Mouse (Mus musculus) heart, postnatal 14 days (tissue): ENCODE results near the gene Gm20388. TPM values are rescaled to one million over a fixed set of nuclear protein-coding genes. Genes with fewer than 3 reads are reported as not detected.

Source experiments
- DNase-seq, 2 experiments: peaks; one replicate each; pipeline ENCODE4 v3.0.0; 2021 to 2022
- intact Hi-C: fragments of 180-260 bp; cut with DNase I; formaldehyde crosslinking; loops from one replicate; pipeline ENCODE4 v1.15.1; 2025
- total RNA-seq, 2 experiments: library from RNA; stranded (reverse); gene quantifications; 2 replicates each; pipeline ENCODE4 v1.2.3; 2021

The Gm20388 gene
- total RNA-seq, 2 experiments from 2014 or later, result 0.24 TPM; not detected in 1

DNA sequence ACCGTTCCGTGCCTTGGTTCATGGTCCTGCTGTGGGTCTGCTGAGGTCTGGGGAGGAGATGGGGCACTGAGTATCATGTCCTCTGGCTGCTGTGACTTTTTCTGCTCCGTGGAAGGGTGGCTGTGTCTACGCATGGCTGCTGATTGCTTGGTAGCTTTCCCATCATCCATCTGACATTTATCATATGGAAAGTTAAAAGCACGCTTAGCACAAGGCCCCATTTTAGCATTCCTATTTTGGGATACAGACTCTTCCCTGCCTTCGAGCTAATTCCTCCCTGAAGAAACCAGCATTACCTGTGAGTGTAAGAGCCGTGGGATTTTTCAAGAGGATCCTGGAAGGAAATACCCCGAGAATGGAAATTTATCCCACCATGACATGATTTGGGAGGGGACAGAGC lies 3906.3 kb downstream of the Gm20388 start:
- intact Hi-C loops, result no loop called here
- no peak for DNase-seq

DNA sequence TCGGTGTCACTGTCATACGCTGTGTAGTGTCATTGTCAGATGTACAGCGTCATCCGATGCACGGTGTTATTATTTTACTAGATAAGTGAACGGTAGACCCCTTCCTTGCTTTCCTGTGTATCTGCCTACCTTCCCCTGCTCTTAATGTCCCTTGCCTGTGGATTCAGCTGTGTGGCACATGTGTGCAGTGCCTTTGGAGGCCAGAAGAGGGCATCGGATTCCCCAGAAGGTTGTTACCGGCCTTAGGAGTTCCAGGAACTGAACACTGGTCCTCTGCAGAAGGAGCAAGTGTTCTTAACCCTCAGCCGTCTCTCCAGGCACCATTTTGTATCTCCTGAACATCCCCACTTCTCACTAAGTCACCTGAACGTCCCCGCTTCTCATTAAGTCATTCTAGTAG lies 3907.1 kb downstream of the Gm20388 start:
- no peak for DNase-seq
- intact Hi-C loops, result no loop called here

DNA sequence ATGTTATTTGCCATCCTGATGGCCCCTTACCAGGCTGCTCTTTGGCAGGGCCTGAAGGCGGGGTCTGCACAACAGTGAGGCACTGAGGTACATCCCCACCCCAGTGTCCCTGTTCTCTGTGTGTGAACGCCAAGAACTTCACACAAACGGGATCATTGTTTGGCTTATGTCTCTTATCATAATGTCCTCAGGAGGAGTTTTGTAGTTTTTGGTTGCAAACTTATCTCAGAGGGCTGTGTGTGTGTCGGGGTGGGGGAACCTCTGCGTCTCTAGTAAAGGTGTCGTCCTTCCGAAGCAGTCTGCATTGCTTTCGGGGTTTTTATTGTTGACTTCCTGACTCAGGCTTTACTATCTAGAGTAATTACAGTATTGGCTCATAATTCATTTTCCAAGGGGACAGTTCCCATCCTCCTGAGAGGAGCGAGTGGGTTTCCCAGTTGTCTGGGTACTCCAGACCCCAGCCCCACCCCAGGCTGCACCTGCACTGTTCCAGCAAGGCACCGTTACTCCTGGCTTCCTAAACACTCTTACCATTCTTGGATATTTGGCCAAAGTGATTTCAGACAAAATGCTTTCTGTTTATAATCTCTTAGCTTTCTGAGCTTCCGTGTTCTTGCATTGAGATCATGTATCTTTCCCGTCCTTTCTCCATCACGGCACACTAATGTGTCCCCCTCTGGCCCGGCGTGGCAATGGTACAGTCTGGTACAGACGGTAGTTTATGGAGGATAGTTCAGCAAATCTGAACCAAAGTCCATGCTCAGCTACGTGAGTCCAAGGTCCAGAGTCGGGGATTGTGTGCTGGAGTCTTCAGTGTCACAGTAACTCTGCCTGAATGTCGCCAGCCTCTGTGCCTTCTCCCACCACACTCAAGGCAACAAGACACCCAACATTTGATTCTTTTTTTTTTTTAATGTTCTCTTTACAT lies 3909.3 kb downstream of the Gm20388 start:
- no peak for DNase-seq
- intact Hi-C loops, result no loop called here

DNA sequence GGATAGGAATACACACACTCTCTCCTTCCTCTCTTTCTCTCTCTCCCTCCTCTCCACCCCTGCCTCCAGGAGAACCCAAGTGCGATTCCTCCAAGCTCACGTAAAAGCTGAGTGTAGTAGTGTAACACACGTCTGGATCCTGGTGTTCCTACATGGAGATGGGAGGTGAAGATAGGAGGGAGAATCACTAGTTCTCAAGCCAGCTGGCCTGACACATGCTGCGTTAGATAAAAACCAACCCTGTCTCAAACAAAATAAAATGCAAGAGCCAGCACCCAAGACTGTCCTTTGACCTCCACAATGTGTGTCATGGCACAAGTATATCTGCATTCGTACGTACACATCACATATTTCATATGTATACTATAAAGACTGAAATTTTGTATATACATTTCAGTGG lies 3910.1 kb downstream of the Gm20388 start:
- intact Hi-C loops, result no loop called here
- no peak for DNase-seq

DNA sequence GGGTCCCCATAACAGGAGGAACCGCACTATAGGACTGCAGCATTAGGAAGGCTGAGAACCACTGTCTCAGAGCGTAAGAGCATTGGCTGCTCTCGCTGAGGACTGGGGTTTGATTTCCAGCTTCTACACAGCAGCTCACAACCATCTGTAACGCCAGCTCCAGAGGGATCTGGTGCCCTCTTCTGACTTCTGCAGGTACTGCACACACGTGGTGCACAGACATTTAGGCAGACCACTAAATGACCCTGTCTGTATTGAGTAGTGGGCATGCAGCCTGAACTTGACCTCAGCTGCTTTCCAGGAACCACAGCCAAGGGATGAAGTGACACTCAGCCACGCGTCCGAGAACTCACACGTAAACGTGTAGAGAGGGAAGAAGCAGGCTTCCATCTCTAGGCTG lies 3912.5 kb downstream of the Gm20388 start:
- intact Hi-C loops, result no loop called here
- no peak for DNase-seq

DNA sequence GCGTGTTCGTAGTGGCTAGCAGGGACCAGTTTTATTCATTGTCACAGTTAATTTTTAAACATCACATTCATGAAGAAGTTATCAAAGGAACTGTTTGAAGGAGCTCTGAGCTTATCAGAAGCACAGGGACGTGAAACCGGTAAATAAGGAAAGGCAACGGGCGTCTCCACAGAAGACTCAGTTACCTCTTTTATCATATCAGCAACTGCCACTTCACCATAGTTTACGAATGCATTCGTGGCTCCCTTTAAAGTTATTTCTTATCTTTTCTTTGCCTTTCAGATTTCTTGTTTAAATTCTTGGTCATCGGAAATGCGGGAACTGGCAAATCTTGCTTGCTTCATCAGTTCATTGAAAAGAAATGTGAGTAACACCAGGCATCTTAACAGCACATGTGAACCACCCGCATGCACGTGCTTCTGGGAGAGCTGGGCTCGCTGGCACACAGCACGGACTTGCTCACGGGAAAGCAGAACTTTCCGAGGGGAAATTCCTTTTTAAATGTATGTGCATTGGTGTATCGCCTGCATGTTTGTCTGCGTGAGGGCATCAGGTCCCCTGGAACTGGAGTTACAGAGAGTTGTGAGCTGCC lies 3913.0 kb downstream of the Gm20388 start:
- intact Hi-C loops, result no loop called here
- no peak for DNase-seq

DNA sequence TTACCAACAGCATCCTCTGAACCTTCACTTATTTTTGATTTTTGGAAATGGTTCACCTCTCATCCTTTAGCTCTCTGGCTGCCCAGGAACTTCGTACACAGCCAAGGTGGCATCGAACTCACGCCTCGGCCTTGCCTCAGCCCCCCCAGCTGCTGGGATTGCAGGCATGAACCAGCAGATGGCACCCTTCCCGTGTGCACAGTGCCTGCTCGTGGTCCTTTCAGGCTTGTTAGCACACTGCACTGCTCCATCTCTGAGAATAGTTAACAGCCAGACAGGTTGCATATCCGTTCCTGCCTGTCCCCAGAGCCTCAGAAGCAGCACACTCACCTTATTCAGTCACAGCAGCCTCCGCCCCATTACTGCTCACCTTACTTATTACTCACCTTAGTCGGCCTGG lies 3915.4 kb downstream of the Gm20388 start:
- no peak for DNase-seq
- intact Hi-C loops, result no loop called here

DNA sequence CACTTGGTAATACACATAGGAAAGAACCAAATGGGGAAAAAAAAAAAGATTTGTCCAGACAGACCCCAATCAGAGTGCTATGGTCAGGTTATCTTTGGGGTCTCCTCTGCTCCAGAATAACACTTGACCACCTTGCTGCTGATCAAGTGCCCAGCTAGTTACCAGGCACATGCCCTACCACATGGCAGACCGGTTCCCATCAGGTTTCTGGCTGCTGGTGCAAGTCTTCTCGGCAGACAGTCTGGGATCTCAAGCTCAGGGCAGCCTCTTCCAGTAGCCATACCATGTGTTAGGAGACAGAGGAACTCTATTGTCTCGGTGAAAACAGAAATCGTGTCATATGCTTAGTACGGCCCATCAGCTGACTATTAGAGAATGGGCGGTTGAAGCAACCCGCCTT lies 3916.1 kb downstream of the Gm20388 start:
- intact Hi-C loops, result no loop called here
- no peak for DNase-seq

DNA sequence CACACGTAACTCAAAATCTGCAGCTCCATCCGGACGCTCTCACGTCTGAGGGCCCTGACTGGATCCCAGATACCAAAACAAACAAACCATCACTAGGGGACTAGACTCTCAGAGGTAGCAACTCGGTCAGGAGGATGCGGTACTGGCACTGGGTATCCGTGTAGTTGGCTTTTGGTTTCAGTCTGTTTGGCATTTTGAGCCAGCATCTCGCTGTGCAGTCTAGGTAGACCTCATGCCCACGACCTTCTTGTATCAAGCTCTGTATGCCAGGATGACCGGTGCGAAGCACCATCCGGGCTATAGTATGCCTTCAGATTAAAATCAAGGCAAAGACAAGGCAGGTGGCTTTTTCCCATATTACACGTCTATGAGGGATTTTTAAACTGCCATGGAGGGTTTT lies 3916.9 kb downstream of the Gm20388 start:
- DNase-seq, result no peak
- intact Hi-C loops, result no loop called here

DNA sequence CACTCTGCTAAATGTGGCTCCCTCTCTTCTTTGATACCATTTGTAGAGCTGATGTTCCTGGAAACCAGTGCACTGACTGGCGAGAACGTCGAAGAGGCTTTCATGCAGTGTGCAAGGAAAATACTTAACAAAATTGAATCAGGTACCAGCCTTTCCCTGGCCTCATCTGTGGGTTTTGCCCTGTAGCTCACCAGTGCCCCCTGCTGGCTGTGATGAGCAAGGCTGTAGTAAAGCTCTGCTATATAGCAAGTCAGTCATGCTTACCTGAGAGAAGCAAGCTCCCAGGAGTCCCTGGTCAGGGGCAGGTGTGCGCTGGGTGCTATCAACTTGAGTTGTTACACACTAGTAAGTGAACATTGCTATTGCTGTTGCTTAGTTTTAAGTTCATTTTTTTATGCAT lies 3922.1 kb downstream of the Gm20388 start:
- intact Hi-C loops, result loop anchor here (1.0 kb wide), 1 partner anchor 42 kb away; no protein-coding TSS in a partner anchor
- peak; percentile 54 to 64 for DNase-seq

DNA sequence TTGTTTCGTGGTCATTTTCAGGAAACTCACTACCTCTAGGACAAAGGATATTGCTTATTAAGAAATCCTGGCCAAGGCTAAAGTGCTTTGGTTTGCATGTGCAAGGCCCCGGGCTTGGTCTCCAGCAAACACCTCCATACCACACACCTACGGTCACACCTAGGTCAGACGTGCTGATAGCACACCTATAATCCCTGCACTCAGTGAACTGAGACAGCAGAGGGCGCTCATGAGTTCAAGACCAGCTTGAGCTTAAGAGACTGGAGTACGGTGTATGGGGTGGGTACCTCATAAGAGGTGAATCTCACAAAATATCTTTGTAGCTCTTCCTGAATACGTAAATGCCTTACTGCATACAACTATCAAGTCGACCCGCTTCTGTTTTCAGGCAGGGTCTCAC lies 3924.8 kb downstream of the Gm20388 start:
- intact Hi-C loops, result loop anchor here (2.0 kb wide), 1 partner anchor 23 kb away; no protein-coding TSS in a partner anchor
- peak; percentile 57 to 62 for DNase-seq

DNA sequence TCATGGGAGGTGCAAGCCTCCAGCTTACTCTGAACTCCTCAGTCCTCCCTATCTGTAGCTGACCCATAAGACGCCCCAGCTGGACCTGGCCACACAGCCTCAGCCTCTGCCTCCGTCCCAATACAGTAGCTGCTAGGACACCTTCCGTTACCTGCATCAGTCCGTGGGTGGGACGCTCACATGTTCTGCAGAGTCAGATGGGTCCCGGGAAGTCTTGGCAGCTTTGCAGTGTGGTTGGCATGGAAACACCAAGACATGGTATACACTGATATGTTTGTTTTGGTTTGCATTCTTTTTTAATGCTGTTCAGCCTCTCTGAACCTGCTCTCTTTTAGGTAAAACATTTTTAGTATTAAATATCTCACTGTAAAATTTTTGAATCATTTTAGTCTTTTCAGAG lies 3925.7 kb downstream of the Gm20388 start:
- DNase-seq, result no peak
- intact Hi-C loops, result no loop called here

DNA sequence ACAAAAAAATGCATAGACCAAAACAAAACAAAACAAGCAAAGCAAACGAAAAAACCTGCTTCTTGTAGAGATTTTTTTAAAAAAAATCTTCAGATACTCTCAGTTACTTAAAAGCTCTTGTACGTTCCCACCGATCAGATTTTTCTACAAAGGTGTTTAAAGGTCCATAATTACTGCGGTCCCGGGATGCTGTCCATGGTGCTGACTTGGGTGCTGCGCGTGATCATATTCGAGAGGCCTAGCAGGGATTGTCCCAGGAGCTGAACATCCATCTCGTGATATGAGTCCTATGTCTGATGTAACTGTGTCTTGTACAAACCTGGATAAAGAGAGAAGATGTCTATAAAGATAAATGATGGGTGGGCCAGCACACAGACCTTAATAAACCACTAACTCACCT lies 3927.9 kb downstream of the Gm20388 start:
- peak; percentile 9 to 39 for DNase-seq
- intact Hi-C loops, result no loop called here

DNA sequence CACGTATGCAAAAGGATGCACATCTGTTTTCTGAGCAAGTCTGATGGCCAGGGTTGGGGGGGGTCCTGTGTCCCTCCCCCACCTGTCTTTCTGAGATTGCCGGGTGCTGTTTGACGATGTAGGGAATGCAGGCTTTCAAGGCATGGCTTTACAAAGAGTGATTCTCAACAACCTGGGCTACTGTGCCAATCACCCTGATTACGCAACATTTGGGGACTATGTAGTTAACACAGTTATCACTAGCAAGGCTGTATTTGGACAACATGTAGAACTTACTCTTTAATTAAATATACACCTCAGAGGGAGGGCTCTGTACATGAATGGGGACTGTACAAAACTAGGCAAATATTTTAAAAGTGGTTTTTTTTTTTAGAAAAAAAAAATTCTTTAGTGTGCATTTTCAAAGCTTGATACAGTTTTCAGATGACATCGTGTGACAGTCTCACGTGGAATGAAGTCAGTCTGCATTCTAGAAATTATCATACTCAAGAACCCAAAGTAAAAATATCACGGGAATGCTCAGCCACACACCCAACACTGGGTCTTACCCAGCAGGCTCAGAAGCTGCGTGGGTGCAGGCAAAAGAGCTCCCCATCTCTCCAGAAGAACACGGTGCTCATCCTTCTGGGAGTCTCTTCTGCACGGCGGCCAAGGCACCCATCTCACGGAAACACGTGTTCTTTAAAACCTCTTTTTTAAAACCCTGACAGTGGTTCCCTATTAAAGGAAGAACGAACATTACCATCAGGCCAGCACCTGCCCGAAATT lies 3930.1 kb downstream of the Gm20388 start:
- DNase-seq, result no peak
- intact Hi-C loops, result no loop called here

DNA sequence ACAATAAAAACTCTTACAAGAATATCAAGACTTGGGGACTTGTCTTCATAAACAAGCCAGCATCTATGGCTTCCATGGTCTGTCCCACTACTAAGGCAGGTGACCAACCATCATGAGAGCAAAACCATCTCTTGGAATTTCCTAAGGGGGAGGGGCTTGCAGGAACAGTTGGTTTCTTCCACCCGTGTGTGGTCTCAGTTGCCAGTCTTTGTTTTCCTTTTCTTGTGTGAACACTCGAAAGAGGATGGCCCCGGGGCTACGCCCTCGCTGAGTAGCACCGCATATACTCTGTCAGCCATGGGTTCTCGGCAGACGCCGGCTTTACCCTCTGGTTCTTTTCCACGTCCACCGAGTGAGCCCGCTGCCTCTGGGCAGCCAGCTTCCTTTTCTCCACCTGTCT lies 3931.4 kb downstream of the Gm20388 start:
- intact Hi-C loops, result no loop called here
- no peak for DNase-seq

DNA sequence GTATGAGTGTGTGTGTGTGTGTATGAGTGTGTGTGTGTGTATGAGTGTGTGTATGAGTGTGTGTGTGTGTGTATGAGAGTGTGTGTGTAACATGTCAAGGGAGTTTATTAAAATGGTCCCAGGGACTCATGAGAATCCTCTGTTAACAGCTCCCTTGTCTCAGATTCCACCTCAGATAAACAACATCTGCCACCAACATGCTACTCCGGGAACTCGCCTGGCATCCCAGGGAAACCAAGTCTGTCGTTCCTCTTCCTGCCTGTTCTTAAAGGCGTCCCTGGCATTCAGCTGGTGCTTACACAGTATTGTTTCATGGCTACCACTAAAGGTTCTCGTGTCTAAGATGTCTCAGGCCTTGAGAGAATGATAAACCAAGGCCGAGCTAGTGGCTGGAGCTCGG lies 3933.7 kb downstream of the Gm20388 start:
- intact Hi-C loops, result no loop called here
- no peak for DNase-seq

DNA sequence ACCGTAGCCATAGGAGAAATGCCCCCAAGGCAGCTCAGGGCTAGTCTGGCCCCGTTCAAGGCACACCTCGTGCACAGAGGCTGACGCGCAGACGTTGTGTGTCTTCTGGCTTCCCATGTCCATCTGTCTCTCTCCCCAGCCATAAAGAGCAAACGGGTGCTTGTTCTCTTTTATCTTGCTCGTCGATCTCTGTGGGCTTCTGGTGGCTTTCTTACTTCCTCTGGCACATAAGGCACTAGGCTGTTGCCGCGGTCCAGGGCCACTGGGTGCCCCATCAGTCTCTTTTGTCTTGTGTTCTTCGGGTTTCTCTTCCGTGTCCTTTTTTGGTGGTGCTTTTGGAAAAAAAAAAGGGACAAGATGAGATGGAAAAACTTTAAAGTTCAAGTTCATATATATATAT lies 3934.5 kb downstream of the Gm20388 start:
- intact Hi-C loops, result no loop called here

DNA sequence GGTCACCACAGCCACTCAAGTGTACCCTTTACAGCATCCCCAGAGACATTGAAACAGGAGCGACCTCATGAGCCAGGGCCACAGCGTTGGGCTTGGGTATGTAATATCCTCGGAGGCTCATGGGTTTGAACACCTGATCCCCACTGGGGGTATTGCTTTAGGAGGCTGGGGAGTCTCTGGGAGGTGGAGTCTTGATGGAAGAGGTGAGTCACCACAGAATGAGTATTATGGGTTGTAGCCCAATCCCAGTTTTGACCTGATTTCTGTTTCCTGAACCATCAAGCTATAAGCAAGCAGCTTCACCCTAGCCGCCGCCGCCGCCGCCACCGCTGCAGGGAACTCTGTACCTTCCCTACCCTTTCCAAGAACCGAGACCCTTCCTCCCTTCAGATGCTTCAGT lies 3935.3 kb downstream of the Gm20388 start:
- intact Hi-C loops, result no loop called here
- DNase-seq, result no peak

More for the DNA sequence above, 3934.5 kb downstream of the Gm20388 start:
- no peak for DNase-seq

DNA sequence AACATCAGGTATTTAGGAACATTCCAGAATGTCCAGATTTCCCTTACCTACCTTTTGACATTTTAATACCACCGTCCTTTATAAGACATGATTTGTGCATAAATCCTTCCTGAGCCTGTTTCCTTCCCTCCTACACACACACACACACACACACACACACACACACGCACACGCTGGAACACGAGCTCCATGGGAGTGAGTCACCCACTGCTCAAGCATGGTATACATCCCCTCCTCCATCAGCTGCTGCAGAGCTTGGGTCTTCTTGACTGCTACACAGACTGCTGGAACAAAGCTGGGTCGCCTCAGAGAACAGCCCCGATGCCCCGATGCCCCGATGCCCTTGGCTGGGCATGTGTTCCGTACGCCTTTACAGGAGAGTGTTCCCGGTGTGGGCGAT lies 3935.9 kb downstream of the Gm20388 start:
- intact Hi-C loops, result no loop called here
- DNase-seq, result no peak

DNA sequence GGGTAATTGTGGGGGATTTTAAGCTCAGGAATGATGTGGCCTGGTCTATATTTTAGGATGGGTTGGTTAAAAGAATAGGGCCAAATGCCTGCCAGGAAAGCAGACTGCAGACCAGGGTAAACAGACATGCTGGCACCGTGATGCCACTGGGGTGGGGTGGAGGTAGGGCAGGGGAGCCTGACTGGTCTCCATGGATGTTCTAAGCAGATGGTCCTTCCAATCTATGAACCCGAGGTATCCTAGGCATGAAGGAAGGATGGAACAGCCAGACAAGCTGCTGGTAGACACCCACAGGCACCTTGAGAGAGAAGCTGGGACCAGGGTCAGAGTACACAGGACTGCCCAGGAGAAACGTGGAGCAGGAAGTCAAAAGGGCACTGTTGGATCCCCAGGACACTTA lies 3936.9 kb downstream of the Gm20388 start:
- intact Hi-C loops, result no loop called here
- no peak for DNase-seq

DNA sequence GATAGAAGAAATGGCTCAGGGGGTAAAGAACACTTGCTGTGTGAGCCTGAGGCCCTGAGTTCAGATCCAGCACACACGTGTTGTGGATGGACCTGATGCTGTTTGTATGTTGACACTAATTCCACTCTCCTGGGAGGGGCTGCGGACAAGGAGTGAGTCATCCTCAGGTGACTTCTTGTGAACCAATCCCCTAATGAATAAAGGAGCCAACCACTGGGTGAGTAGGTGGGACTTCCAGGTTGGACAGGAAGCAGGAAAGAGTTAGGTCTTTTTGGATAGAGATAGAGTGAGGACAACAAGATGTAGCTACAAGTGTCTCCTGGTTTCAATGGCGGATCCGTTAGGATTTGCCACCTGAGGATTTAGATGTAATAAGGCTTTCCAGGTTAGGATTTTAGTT lies 3938.7 kb downstream of the Gm20388 start:
- no peak for DNase-seq
- intact Hi-C loops, result no loop called here
